Mouse (Mus musculus): ENCODE data around the gene Kndc1. TPM values are rescaled to one million over a fixed set of nuclear protein-coding genes. Genes with fewer than 3 reads are reported as not detected.

The Kndc1 gene
- total RNA-seq, 2 experiments from 2014 or later, result 80.3 to 87.0 TPM

GRCm38 (mm10) chr7:139910204-139910835 lies 15.8 kb downstream of the Kndc1 start:
- H3K27ac ChIP-seq, result peak overlapping the region; percentile 9; the same call in 1 of the 2 replicates
- TF ChIP-seq CTCF (conservative IDR thresholded peaks at IDR 0.05), result no peak
- no peak for DNase-seq (ENCODE audit: low spot score in 2 of 2)

GRCm38 (mm10) chr7:139914141-139915047 lies 19.9 kb downstream of the Kndc1 start:
- no peak for DNase-seq (ENCODE audit: low spot score in 2 of 2)
- H3K4me3 ChIP-seq, result no peak overlapping the region
- TF ChIP-seq CTCF (conservative IDR thresholded peaks at IDR 0.05), result no peak

More at GRCm38 (mm10) chr7:139910204-139910835, 15.8 kb downstream of the Kndc1 start:
- H3K4me3 ChIP-seq, result no peak overlapping the region

GRCm38 (mm10) chr7:139915646-139916257 lies 21.3 kb downstream of the Kndc1 start:
- H3K27ac ChIP-seq, result no peak overlapping the region
- no peak for TF ChIP-seq CTCF (conservative IDR thresholded peaks at IDR 0.05)
- no peak overlapping the region for H3K4me3 ChIP-seq
- no peak for DNase-seq (ENCODE audit: low spot score in 2 of 2)

More at GRCm38 (mm10) chr7:139914141-139915047, 19.9 kb downstream of the Kndc1 start:
- no peak overlapping the region for H3K27ac ChIP-seq

- no peak overlapping the region for H3K27ac ChIP-seq
- DNase-seq (ENCODE audit: low spot score in 2 of 2), result no peak
- TF ChIP-seq CTCF (conservative IDR thresholded peaks at IDR 0.05), result peak; percentile 71
- no peak overlapping the region for H3K4me3 ChIP-seq
Observed at GRCm38 (mm10) chr7:139916345-139916744, 21.8 kb downstream of the Kndc1 start.

GRCm38 (mm10) chr7:139918262-139918661 lies 23.8 kb downstream of the Kndc1 start:
- Histone ChIP-seq H3K4me3 (no peak overlapping the region), H3K27ac (no peak overlapping the region)
- TF ChIP-seq CTCF (conservative IDR thresholded peaks at IDR 0.05), result no peak
- no peak for DNase-seq (ENCODE audit: low spot score in 2 of 2)

- H3K27ac ChIP-seq, result no peak overlapping the region
- peak in 1 of 2 experiments; percentile 48 for DNase-seq (ENCODE audit: low spot score in 2 of 2)
- no peak overlapping the region for H3K4me3 ChIP-seq
- peak; percentile 87 for TF ChIP-seq CTCF (conservative IDR thresholded peaks at IDR 0.05)
Observed at GRCm38 (mm10) chr7:139930732-139931131, 36.2 kb downstream of the Kndc1 start.

GRCm38 (mm10) chr7:139936705-139937104 lies 42.2 kb downstream of the Kndc1 start:
- no peak for TF ChIP-seq CTCF (conservative IDR thresholded peaks at IDR 0.05)
- DNase-seq (ENCODE audit: low spot score in 2 of 2), result no peak
- no peak overlapping the region for H3K27ac ChIP-seq
- H3K4me3 ChIP-seq, result no peak overlapping the region

GRCm38 (mm10) chr7:139937138-139937537 lies 42.6 kb downstream of the Kndc1 start:
- Histone ChIP-seq H3K4me3 (no peak overlapping the region), H3K27ac (no peak overlapping the region)
- TF ChIP-seq CTCF (conservative IDR thresholded peaks at IDR 0.05), result no peak
- DNase-seq (ENCODE audit: low spot score in 2 of 2), result no peak

- Histone ChIP-seq H3K4me3 (no peak overlapping the region), H3K27ac (no peak overlapping the region)
- no peak for DNase-seq (ENCODE audit: low spot score in 2 of 2)
- TF ChIP-seq CTCF (conservative IDR thresholded peaks at IDR 0.05), result no peak
Observed at GRCm38 (mm10) chr7:139937810-139938209, 43.3 kb downstream of the Kndc1 start.

- Histone ChIP-seq H3K27ac (no peak overlapping the region), H3K4me3 (no peak overlapping the region)
- TF ChIP-seq CTCF (conservative IDR thresholded peaks at IDR 0.05), result no peak
- DNase-seq (ENCODE audit: low spot score in 2 of 2), result no peak
Observed at GRCm38 (mm10) chr7:139940476-139941209, 46.1 kb downstream of the Kndc1 start.

GRCm38 (mm10) chr7:139943674-139944281 lies 49.3 kb downstream of the Kndc1 start, which contains the start of gene Utf1:
Gene Utf1, plus strand, starts transcription at chr7:139943789.
- no peak for DNase-seq (ENCODE audit: low spot score in 2 of 2)
- TF ChIP-seq CTCF (conservative IDR thresholded peaks at IDR 0.05), result no peak
- H3K4me3 ChIP-seq, result peak within 1 kb of the TSS; percentile 18; the same call in 1 of the 2 replicates
- H3K27ac ChIP-seq, result no peak within 1 kb of the TSS
